In the genomic region with DNA sequence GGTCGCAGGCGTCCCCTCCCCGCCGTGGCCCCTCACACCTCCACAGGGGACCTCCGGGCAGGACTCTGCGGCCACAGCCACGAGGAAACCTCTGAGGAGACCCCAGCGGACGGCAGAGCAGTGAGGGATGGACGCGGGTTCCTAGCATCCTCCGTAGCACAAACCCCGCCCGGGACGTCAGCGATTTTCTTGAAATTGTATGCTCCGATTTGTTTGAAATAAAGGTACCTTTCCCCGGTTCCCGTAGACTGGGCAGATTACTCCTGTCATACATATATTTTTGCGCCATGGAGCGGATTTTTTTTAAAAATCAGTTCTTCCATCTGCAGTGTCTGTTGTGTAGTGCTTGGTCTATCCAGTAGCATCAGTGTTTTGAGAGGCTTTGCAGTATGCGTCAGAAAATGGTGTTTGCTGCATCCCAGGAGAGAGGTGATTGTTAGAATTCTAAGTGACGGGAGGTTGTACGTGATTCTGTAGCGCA, we compare ENCODE assay signal across 8 mouse cellular contexts. TPM values are rescaled to one million over a fixed set of nuclear protein-coding genes. Genes with fewer than 3 reads are reported as not detected.
DNase-seq lines count a peak whose midpoint lies in the region; ATAC-seq and TF ChIP-seq lines count a peak whose summit lies in the region.

No protein-coding gene starts in this region.

- no peaks in the 10 kb centered on the region for H3K27me3 ChIP-seq in lung, embryonic 15.5 days
- no peaks in the 10 kb centered on the region for H3K27me3 ChIP-seq in forebrain, embryonic 14.5 days (replicated peaks; ENCODE audit: control insufficient read depth, insufficient read depth, low read length)
- no peaks in the 10 kb centered on the region for H3K27me3 ChIP-seq in liver, embryonic 16.5 days (ENCODE audit: control insufficient read depth, insufficient read depth, low read depth, low read length)
- no peaks in the 10 kb centered on the region for H3K27me3 ChIP-seq in small intestine, adult 2 months (ENCODE audit: control insufficient read depth, insufficient read depth, low read length)

- peak overlapping the region; percentile 60 for H3K4me2 ChIP-seq in lung, embryonic 15.5 days
- H3K4me2 ChIP-seq in forebrain, embryonic 14.5 days (ENCODE audit: low read length): peak overlapping the region; percentile 52
- H3K4me2 ChIP-seq in liver, embryonic 16.5 days (ENCODE audit: low read depth, low read length): peak overlapping the region; percentile 100

- no peak for TF ChIP-seq CTCF in small intestine, adult 2 months (IDR thresholded peaks at IDR 0.05; ENCODE audit: extremely low read depth, insufficient read length, insufficient replicate concordance, low read depth, low read length)

- TF ChIP-seq POLR2A in small intestine, adult 2 months (IDR thresholded peaks at IDR 0.05; ENCODE audit: low read depth, low read length): no peak

- no peaks in the 10 kb centered on the region for H3K4me1 ChIP-seq in lung, embryonic 15.5 days
- H3K4me1 ChIP-seq in forebrain, embryonic 14.5 days (ENCODE audit: control insufficient read depth, insufficient read depth, low read length): peaks cover 5% of the 10 kb centered on the region; the same call in 1 of the 2 replicates
- H3K4me1 ChIP-seq in liver, embryonic 16.5 days (ENCODE audit: control insufficient read depth, low read depth, low read length): peaks cover 4% of the 10 kb centered on the region; the same call in 1 of the 2 replicates
- H3K4me1 ChIP-seq in small intestine, adult 2 months (ENCODE audit: control insufficient read depth, insufficient read depth, insufficient read length, low read length): no peaks in the 10 kb centered on the region

- peak overlapping the region; percentile 54; the same call in 1 of the 2 replicates for H3K27ac ChIP-seq in lung, embryonic 15.5 days
- H3K27ac ChIP-seq in forebrain, embryonic 14.5 days (ENCODE audit: low read depth, low read length): peak overlapping the region; percentile 76
- H3K27ac ChIP-seq in liver, embryonic 16.5 days (ENCODE audit: low read length): no peak overlapping the region
- H3K27ac ChIP-seq in small intestine, adult 2 months (ENCODE audit: insufficient read depth, low read depth, low read length): no peak overlapping the region

- peaks cover 13% of the 10 kb centered on the region; the same call in 1 of the 2 replicates for H3K36me3 ChIP-seq in lung, embryonic 15.5 days
- peaks cover 22% of the 10 kb centered on the region for H3K36me3 ChIP-seq in forebrain, embryonic 14.5 days (ENCODE audit: control insufficient read depth, insufficient read depth, low read length)
- no peaks in the 10 kb centered on the region for H3K36me3 ChIP-seq in liver, embryonic 16.5 days (ENCODE audit: control insufficient read depth, insufficient read depth)
- H3K36me3 ChIP-seq in small intestine, adult 2 months (ENCODE audit: control insufficient read depth, insufficient read depth, low read length): no peaks in the 10 kb centered on the region

- peak overlapping the region; percentile 76 for H3K9ac ChIP-seq in lung, embryonic 15.5 days
- H3K9ac ChIP-seq in forebrain, embryonic 14.5 days (ENCODE audit: low read length): peak overlapping the region; percentile 98
- peak overlapping the region; percentile 84 for H3K9ac ChIP-seq in liver, embryonic 16.5 days (ENCODE audit: low read depth, low read length)

- ATAC-seq in cerebellum, adult (ENCODE audit: insufficient number of reproducible peaks, low FRiP score, low TSS enrichment): peak; percentile 65
- peak; percentile 87 for ATAC-seq in lung, embryonic 15.5 days (ENCODE audit: borderline replicate concordance, extremely low read depth, low FRiP score, low TSS enrichment)
- peak; percentile 81 for ATAC-seq in forebrain, embryonic 14.5 days
- peak; percentile 30; the same call in 1 of the 2 replicates for ATAC-seq in liver, embryonic 16.5 days (ENCODE audit: low read depth)

- no peak for DNase-seq in cerebellum, postnatal 25 days
- no peak for DNase-seq in lung, postnatal 14 days
- peak; percentile 71 for DNase-seq in forebrain, embryonic 14.5 days (ENCODE audit: low spot score)
- no peak for DNase-seq in B cell, adult 2 months

- WGBS in lung, embryonic 15.5 days: under 1% methylated on average over 25 of the region's 25 CpGs
- WGBS in forebrain, embryonic 14.5 days: under 1% methylated on average over 25 of the region's 25 CpGs
- WGBS in liver, embryonic 16.5 days (ENCODE audit: insufficient replicate concordance): under 1% methylated on average over 25 of the region's 25 CpGs
- WGBS in small intestine, adult 2 months: 1% methylated on average over 25 of the region's 25 CpGs

- H3K9me3 ChIP-seq in lung, embryonic 15.5 days: no peaks in the 10 kb centered on the region
- no peaks in the 10 kb centered on the region for H3K9me3 ChIP-seq in forebrain, embryonic 14.5 days (replicated peaks; ENCODE audit: control insufficient read depth, low read length)
- no peaks in the 10 kb centered on the region for H3K9me3 ChIP-seq in liver, embryonic 16.5 days (replicated peaks; ENCODE audit: control insufficient read depth, low read length)

- H3K4me3 ChIP-seq in lung, embryonic 15.5 days: peak overlapping the region; percentile 75
- H3K4me3 ChIP-seq in forebrain, embryonic 14.5 days (ENCODE audit: low read depth, low read length): peak overlapping the region; percentile 88
- peak overlapping the region; percentile 83 for H3K4me3 ChIP-seq in liver, embryonic 16.5 days (ENCODE audit: low read depth, low read length)
- H3K4me3 ChIP-seq in small intestine, adult 2 months (ENCODE audit: low read depth, low read length): peak overlapping the region; percentile 89

RNA-seq across cellular contexts. Expression of gene Cplane1, which starts 0.4 kb away (rescaled TPM):
- polyA plus RNA-seq in lung, embryonic 15.5 days (2015; fragmentation: Nextera tagmentation; extraction: Ambion mirVana): 6.3 and 7.0 TPM in 2 replicates
- polyA plus RNA-seq in forebrain, embryonic 14.5 days (2014; fragmentation: Nextera tagmentation; extraction: Ambion mirVana): 13.4 and 20.6 TPM in 2 replicates
- polyA plus RNA-seq in liver, embryonic 16.5 days (2015; fragmentation: Nextera tagmentation; extraction: Ambion mirVana): 0.54 and 0.64 TPM in 2 replicates
- polyA plus RNA-seq in small intestine, adult 2 months (2012; rRNA removed): 0.37 and 0.48 TPM in 2 replicates

Comparison
In these comparisons a context has a peak if more than half of its experiments do, and no peak if none do; other contexts are left out.
1. ATAC-seq: peak in every context shown above with its lines; median percentile 87 in lung, embryonic 15.5 days; 81 in forebrain, embryonic 14.5 days; 65 in cerebellum, adult; 30 in liver, embryonic 16.5 days.
2. H3K27ac ChIP-seq: peak in lung, embryonic 15.5 days (single experiment) and forebrain, embryonic 14.5 days (single experiment); none in liver, embryonic 16.5 days (single experiment) and small intestine, adult 2 months (single experiment).
3. Peak in every context shown above with its lines, with median percentiles within 50 percentile points of each other: H3K4me2 ChIP-seq, H3K4me3 ChIP-seq and H3K9ac ChIP-seq.